Mouse (Mus musculus) Muller cell, postnatal 12 days (primary cell): ENCODE results near the gene Gcgr.
"Not testable (repeated sequence)": the region's sequence is repeated elsewhere in the genome, so short reads cannot be mapped to it uniquely, and the experiment has no call there.

Source experiments
- DNase-seq: peaks from one replicate; pipeline ENCODE4 v3.0.0-alpha.2; 2015; ENCODE audit errors: inconsistent ontology term

Gcgr gene

GRCm38 (mm10) chr11:120571754-120572416, 41.4 kb downstream of the Gcgr start:
- DNase-seq: peak; percentile 6

- no peak for DNase-seq
These were observed 41.9 kb downstream of the Gcgr start for GRCm38 (mm10) chr11:120572417-120572751.

GRCm38 (mm10) chr11:120572752-120573584, 42.5 kb downstream of the Gcgr start, which contains the start of gene P4hb:
Gene P4hb (minus strand): TSS chr11:120573253.
- peak; percentile 100 for DNase-seq

GRCm38 (mm10) chr11:120573585-120574277, 43.2 kb downstream of the Gcgr start:
- no peak for DNase-seq

GRCm38 (mm10) chr11:120574278-120574600, 43.7 kb downstream of the Gcgr start:
- peak; percentile 9 for DNase-seq

GRCm38 (mm10) chr11:120575046-120575445, 44.5 kb downstream of the Gcgr start:
- no peak for DNase-seq

GRCm38 (mm10) chr11:120575940-120576339, 45.4 kb downstream of the Gcgr start:
- DNase-seq: no peak

- DNase-seq: no peak
These were observed 46.0 kb downstream of the Gcgr start for GRCm38 (mm10) chr11:120576365-120576981.

GRCm38 (mm10) chr11:120577211-120578023, 46.9 kb downstream of the Gcgr start:
- DNase-seq: no peak

- DNase-seq: no peak
These were observed 47.7 kb downstream of the Gcgr start for GRCm38 (mm10) chr11:120578024-120578693.

GRCm38 (mm10) chr11:120578694-120579243, 48.3 kb downstream of the Gcgr start:
- DNase-seq: no peak

GRCm38 (mm10) chr11:120579316-120580107, 49.0 kb downstream of the Gcgr start:
- peak; percentile 41 for DNase-seq

- peak; percentile 12 for DNase-seq
These were observed 49.7 kb downstream of the Gcgr start for GRCm38 (mm10) chr11:120580190-120580589.

GRCm38 (mm10) chr11:120580871-120581331, 50.4 kb downstream of the Gcgr start:
- DNase-seq: peak; percentile 40

- DNase-seq: peak; percentile 88
These were observed 51.2 kb downstream of the Gcgr start, which contains the start of gene Arhgdia for GRCm38 (mm10) chr11:120581490-120582267. Gene Arhgdia (minus strand): TSS chr11:120581624.

- no peak for DNase-seq
These were observed 51.9 kb downstream of the Gcgr start for GRCm38 (mm10) chr11:120582268-120582981.

GRCm38 (mm10) chr11:120582982-120583293, 52.4 kb downstream of the Gcgr start:
- not testable (repeated sequence) for DNase-seq

GRCm38 (mm10) chr11:120583937-120584336, 53.4 kb downstream of the Gcgr start:
- no peak for DNase-seq
